Mouse (Mus musculus): Measurements from ENCODE around the gene Sox5. TPM values are rescaled to one million over a fixed set of nuclear protein-coding genes. Genes with fewer than 3 reads are reported as not detected.

Sox5 gene
- polyA plus RNA-seq, 1 experiment = 24.3 TPM

GRCm38 (mm10) chr6:144707976-144708375 is 73.8 kb downstream of the Sox5 start:
- H3K4me3 ChIP-seq (ENCODE audit: insufficient read depth, low read length) = no peak overlapping the region

GRCm38 (mm10) chr6:144704962-144705361 is 76.8 kb downstream of the Sox5 start:
- no peak overlapping the region for H3K4me3 ChIP-seq (ENCODE audit: insufficient read depth, low read length)
- TF ChIP-seq POLR2A (IDR thresholded peaks at IDR 0.05; ENCODE audit: extremely low read depth, insufficient read depth, low read length) (no peak), CTCF (IDR thresholded peaks at IDR 0.05; ENCODE audit: extremely low read depth, insufficient read depth, low read length) (no peak)
- no peak overlapping the region for H3K27ac ChIP-seq (ENCODE audit: insufficient read depth, low read length)
- no peaks in the 10 kb centered on the region for H3K4me1 ChIP-seq (ENCODE audit: control insufficient read depth, insufficient read depth, low read length)

More at GRCm38 (mm10) chr6:144707976-144708375, 73.8 kb downstream of the Sox5 start:
- Histone ChIP-seq H3K27ac (ENCODE audit: insufficient read depth, low read length) (no peak overlapping the region), H3K4me1 (ENCODE audit: control insufficient read depth, insufficient read depth, low read length) (no peaks in the 10 kb centered on the region)
- TF ChIP-seq CTCF (IDR thresholded peaks at IDR 0.05; ENCODE audit: extremely low read depth, insufficient read depth, low read length) (no peak), POLR2A (IDR thresholded peaks at IDR 0.05; ENCODE audit: extremely low read depth, insufficient read depth, low read length) (no peak)

GRCm38 (mm10) chr6:144695660-144696059 is 86.1 kb downstream of the Sox5 start:
- TF ChIP-seq CTCF (IDR thresholded peaks at IDR 0.05; ENCODE audit: extremely low read depth, insufficient read depth, low read length) = no peak
- TF ChIP-seq POLR2A (IDR thresholded peaks at IDR 0.05; ENCODE audit: extremely low read depth, insufficient read depth, low read length) = no peak
- 0 out of 2 replicates have a peak, but pooled peaks cover 1% of the 10 kb centered on the region for H3K4me1 ChIP-seq (ENCODE audit: control insufficient read depth, insufficient read depth, low read length)
- no peak overlapping the region for H3K27ac ChIP-seq (ENCODE audit: insufficient read depth, low read length)
- no peak overlapping the region for H3K4me3 ChIP-seq (ENCODE audit: insufficient read depth, low read length)

- H3K4me1 ChIP-seq (ENCODE audit: control insufficient read depth, insufficient read depth, low read length) = 0 out of 2 replicates have a peak, but pooled peaks cover 1% of the 10 kb centered on the region
- H3K4me3 ChIP-seq (ENCODE audit: insufficient read depth, low read length) = no peak overlapping the region
- TF ChIP-seq CTCF (IDR thresholded peaks at IDR 0.05; ENCODE audit: extremely low read depth, insufficient read depth, low read length) = no peak
- TF ChIP-seq POLR2A (IDR thresholded peaks at IDR 0.05; ENCODE audit: extremely low read depth, insufficient read depth, low read length) = no peak
- H3K27ac ChIP-seq (ENCODE audit: insufficient read depth, low read length) = no peak overlapping the region
These were observed 88.4 kb downstream of the Sox5 start for GRCm38 (mm10) chr6:144693211-144693899.

GRCm38 (mm10) chr6:144691298-144692041 is 90.3 kb downstream of the Sox5 start:
- Histone ChIP-seq H3K4me3 (ENCODE audit: insufficient read depth, low read length) (no peak overlapping the region), H3K4me1 (ENCODE audit: control insufficient read depth, insufficient read depth, low read length) (0 out of 2 replicates have a peak, but pooled peaks cover 1% of the 10 kb centered on the region), H3K27ac (ENCODE audit: insufficient read depth, low read length) (no peak overlapping the region)
- TF ChIP-seq CTCF (IDR thresholded peaks at IDR 0.05; ENCODE audit: extremely low read depth, insufficient read depth, low read length) (no peak), POLR2A (IDR thresholded peaks at IDR 0.05; ENCODE audit: extremely low read depth, insufficient read depth, low read length) (no peak)

- TF ChIP-seq POLR2A (IDR thresholded peaks at IDR 0.05; ENCODE audit: extremely low read depth, insufficient read depth, low read length) (no peak), CTCF (IDR thresholded peaks at IDR 0.05; ENCODE audit: extremely low read depth, insufficient read depth, low read length) (no peak)
- H3K4me3 ChIP-seq (ENCODE audit: insufficient read depth, low read length) = no peak overlapping the region
- H3K27ac ChIP-seq (ENCODE audit: insufficient read depth, low read length) = no peak overlapping the region
- H3K4me1 ChIP-seq (ENCODE audit: control insufficient read depth, insufficient read depth, low read length) = 0 out of 2 replicates have a peak, but pooled peaks cover 1% of the 10 kb centered on the region
These were observed 92.7 kb downstream of the Sox5 start for GRCm38 (mm10) chr6:144689076-144689475.

GRCm38 (mm10) chr6:144687681-144688080 is 94.1 kb downstream of the Sox5 start:
- H3K4me1 ChIP-seq (ENCODE audit: control insufficient read depth, insufficient read depth, low read length) = 0 out of 2 replicates have a peak, but pooled peaks cover 1% of the 10 kb centered on the region
- H3K4me3 ChIP-seq (ENCODE audit: insufficient read depth, low read length) = no peak overlapping the region
- no peak for TF ChIP-seq POLR2A (IDR thresholded peaks at IDR 0.05; ENCODE audit: extremely low read depth, insufficient read depth, low read length)
- TF ChIP-seq CTCF (IDR thresholded peaks at IDR 0.05; ENCODE audit: extremely low read depth, insufficient read depth, low read length) = no peak
- no peak overlapping the region for H3K27ac ChIP-seq (ENCODE audit: insufficient read depth, low read length)

- Histone ChIP-seq H3K4me1 (ENCODE audit: control insufficient read depth, insufficient read depth, low read length) (no peaks in the 10 kb centered on the region), H3K27ac (ENCODE audit: insufficient read depth, low read length) (no peak overlapping the region), H3K4me3 (ENCODE audit: insufficient read depth, low read length) (no peak overlapping the region)
- TF ChIP-seq CTCF (IDR thresholded peaks at IDR 0.05; ENCODE audit: extremely low read depth, insufficient read depth, low read length) (no peak), POLR2A (IDR thresholded peaks at IDR 0.05; ENCODE audit: extremely low read depth, insufficient read depth, low read length) (no peak)
These were observed 100.6 kb downstream of the Sox5 start for GRCm38 (mm10) chr6:144681045-144681789.

GRCm38 (mm10) chr6:144677491-144678133 is 104.2 kb downstream of the Sox5 start:
- no peak overlapping the region for H3K27ac ChIP-seq (ENCODE audit: insufficient read depth, low read length)
- TF ChIP-seq POLR2A (IDR thresholded peaks at IDR 0.05; ENCODE audit: extremely low read depth, insufficient read depth, low read length) (no peak), CTCF (IDR thresholded peaks at IDR 0.05; ENCODE audit: extremely low read depth, insufficient read depth, low read length) (no peak)
- H3K4me3 ChIP-seq (ENCODE audit: insufficient read depth, low read length) = no peak overlapping the region
- no peaks in the 10 kb centered on the region for H3K4me1 ChIP-seq (ENCODE audit: control insufficient read depth, insufficient read depth, low read length)

Data from cortical plate, adult 2 months (tissue).